Mouse (Mus musculus) cortical plate, adult 2 months (tissue): Measurements from ENCODE around the gene Slc39a11.

ENCODE experiments used
- CTCF ChIP-seq: fragments of 200-500 bp; IDR thresholded peaks from 2 replicates; pipeline ENCODE4 v1.5.1; 2011; ENCODE audit warnings: mild to moderate bottlenecking, control low read depth, low read length; ENCODE audit not compliant: insufficient read depth; ENCODE audit errors: extremely low read depth
- POLR2A ChIP-seq: fragments of 200-500 bp; IDR thresholded peaks from 2 replicates; pipeline ENCODE4 v1.6.1; 2011; ENCODE audit warnings: mild to moderate bottlenecking, low read length, control low read depth; ENCODE audit not compliant: insufficient read depth; ENCODE audit errors: extremely low read depth

- TF ChIP-seq CTCF (no peak), POLR2A (no peak)
These were observed 267.0 kb downstream of the Slc39a11 start for GRCm38 (mm10) chr11:113382674-113383571.
